Mouse (Mus musculus): ENCODE measurements around the gene Pbx1.

Pbx1 gene

GRCm38 (mm10) chr1:168272091-168272490 is 160.0 kb downstream of the Pbx1 start:
- in situ Hi-C loops (cut with MboI, MseI), result loop anchor here (10.0 kb wide), 1 partner anchor 683 kb away; no protein-coding TSS in a partner anchor

GRCm38 (mm10) chr1:168271207-168271606 is 160.9 kb downstream of the Pbx1 start:
- in situ Hi-C loops (cut with MboI, MseI), result loop anchor here (10.0 kb wide), 1 partner anchor 684 kb away; no protein-coding TSS in a partner anchor

- in situ Hi-C loops (cut with MboI, MseI), result no loop called here
These were observed 163.1 kb downstream of the Pbx1 start for GRCm38 (mm10) chr1:168268751-168269623.

- in situ Hi-C loops (cut with MboI, MseI), result no loop called here
These were observed 163.8 kb downstream of the Pbx1 start for GRCm38 (mm10) chr1:168268224-168268623.

GRCm38 (mm10) chr1:168265594-168266390 is 166.3 kb downstream of the Pbx1 start:
- in situ Hi-C loops (cut with MboI, MseI), result no loop called here

- in situ Hi-C loops (cut with MboI, MseI), result no loop called here
These were observed 167.0 kb downstream of the Pbx1 start for GRCm38 (mm10) chr1:168265090-168265489.

GRCm38 (mm10) chr1:168260391-168260790 is 171.7 kb downstream of the Pbx1 start:
- in situ Hi-C loops (cut with MboI, MseI), result no loop called here

- in situ Hi-C loops (cut with MboI, MseI), result no loop called here
These were observed 173.2 kb downstream of the Pbx1 start for GRCm38 (mm10) chr1:168258856-168259255.

- in situ Hi-C loops (cut with MboI, MseI), result no loop called here
These were observed 176.6 kb downstream of the Pbx1 start for GRCm38 (mm10) chr1:168255347-168255908.

- in situ Hi-C loops (cut with MboI, MseI), result no loop called here
These were observed 184.9 kb downstream of the Pbx1 start for GRCm38 (mm10) chr1:168246968-168247724.

GRCm38 (mm10) chr1:168245539-168245938 is 186.5 kb downstream of the Pbx1 start:
- in situ Hi-C loops (cut with MboI, MseI), result no loop called here

GRCm38 (mm10) chr1:168243759-168244158 is 188.3 kb downstream of the Pbx1 start:
- in situ Hi-C loops (cut with MboI, MseI), result no loop called here

- in situ Hi-C loops (cut with MboI, MseI), result no loop called here
These were observed 189.0 kb downstream of the Pbx1 start for GRCm38 (mm10) chr1:168243068-168243467.

GRCm38 (mm10) chr1:168241316-168241715 is 190.8 kb downstream of the Pbx1 start:
- in situ Hi-C loops (cut with MboI, MseI), result no loop called here

- in situ Hi-C loops (cut with MboI, MseI), result no loop called here
These were observed 191.2 kb downstream of the Pbx1 start for GRCm38 (mm10) chr1:168240846-168241245.

- in situ Hi-C loops (cut with MboI, MseI), result no loop called here
These were observed 191.7 kb downstream of the Pbx1 start for GRCm38 (mm10) chr1:168240386-168240785.

- in situ Hi-C loops (cut with MboI, MseI), result no loop called here
These were observed 196.0 kb downstream of the Pbx1 start for GRCm38 (mm10) chr1:168236101-168236500.

- in situ Hi-C loops (cut with MboI, MseI), result no loop called here
These were observed 197.7 kb downstream of the Pbx1 start for GRCm38 (mm10) chr1:168234355-168234754.

- in situ Hi-C loops (cut with MboI, MseI), result no loop called here
These were observed 198.9 kb downstream of the Pbx1 start for GRCm38 (mm10) chr1:168233182-168233581.

- in situ Hi-C loops (cut with MboI, MseI), result no loop called here
These were observed 200.3 kb downstream of the Pbx1 start for GRCm38 (mm10) chr1:168231548-168232429.
